Mouse (Mus musculus) stomach, postnatal 0 days (tissue): ENCODE measurements around the gene Dixdc1. TPM values are rescaled to one million over a fixed set of nuclear protein-coding genes. Genes with fewer than 3 reads are reported as not detected.

Experiments used
- ATAC-seq: fragments of 200-750 bp; cut with Nextera tagmentation; 2 replicates; pipeline ENCODE4 v1.8.0; 2017; ENCODE audit not compliant: low FRiP score, low TSS enrichment
- DNase-seq: peaks from one replicate; pipeline ENCODE4 v3.0.0-alpha.2; 2016; ENCODE audit warnings: low spot score
- H3K27ac ChIP-seq: fragments of 300-500 bp; sonication (generic); replicated peaks from 2 replicates; pipeline ENCODE4 v1.5.1; 2014; ENCODE audit warnings: mild to moderate bottlenecking, control low read depth
- H3K27me3 ChIP-seq: fragments of 300-500 bp; sonication (generic); 2 replicates; pipeline ENCODE4 v1.6.1; 2014; ENCODE audit warnings: low read length; ENCODE audit not compliant: control insufficient read depth, insufficient read depth
- H3K36me3 ChIP-seq: fragments of 300-500 bp; sonication (generic); 2 replicates; pipeline ENCODE4 v1.6.1; 2014; ENCODE audit warnings: low read length, mixed read lengths; ENCODE audit not compliant: control insufficient read depth, insufficient read depth
- H3K4me1 ChIP-seq: fragments of 300-500 bp; sonication (generic); replicated peaks from 2 replicates; pipeline ENCODE4 v1.6.1; 2014; ENCODE audit warnings: antibody characterized with exemption; ENCODE audit not compliant: control insufficient read depth, insufficient read depth
- H3K4me2 ChIP-seq: fragments of 300-500 bp; sonication (generic); replicated peaks from 2 replicates; pipeline ENCODE4 v1.6.1; 2014; ENCODE audit warnings: low read depth, mild to moderate bottlenecking, control low read depth, moderate library complexity
- H3K4me3 ChIP-seq: fragments of 300-500 bp; sonication (generic); 2 replicates; pipeline ENCODE4 v1.5.1; 2014; ENCODE audit warnings: low read depth, low read length, control low read depth
- H3K9ac ChIP-seq: fragments of 300-500 bp; sonication (generic); 2 replicates; pipeline ENCODE4 v1.6.1; 2014; ENCODE audit warnings: mild to moderate bottlenecking, low read length, control low read depth, mixed read lengths
- H3K9me3 ChIP-seq: fragments of 300-500 bp; sonication (generic); 2 replicates; pipeline ENCODE4 v1.6.1; 2016; ENCODE audit warnings: low read length; ENCODE audit not compliant: control insufficient read depth
- CTCF ChIP-seq: IDR thresholded peaks from 2 replicates; pipeline ENCODE4 v1.5.1; 2016; ENCODE audit warnings: antibody characterized with exemption, low read depth, mild to moderate bottlenecking, moderate library complexity
- EP300 ChIP-seq: optimal IDR thresholded peaks from 2 replicates; pipeline ENCODE3; 2016; ENCODE audit warnings: antibody characterized with exemption
- WGBS: fragments of 180-500 bp; shearing (Covaris S2); extraction: QIAGEN DNeasy Blood & Tissue Kit; methylation state at CpG from one replicate; pipeline ENCODE4 v1.1.7; 2014; 5-methylcytosine and 5-hydroxymethylcytosine counted together
- polyA plus RNA-seq: library from polyadenylated mRNA; unstranded; fragments of >200 nt; fragmentation: Nextera tagmentation; extraction: Ambion mirVana; gene quantifications from 2 replicates; pipeline ENCODE4 v1.2.1, GENCODE M21; 2015

Dixdc1 gene
- polyA plus RNA-seq, 1 experiment from 2014 or later, result 6.6 TPM

GRCm38 (mm10) chr9:50722451-50722911 is 16.8 kb downstream of the Dixdc1 start:
- DNase-seq, result no peak
- H3K27me3 ChIP-seq, result no peaks in the 10 kb centered on the region
- no peak for ATAC-seq
- 57% methylated on average over 8 of the region's 8 CpGs for WGBS
- H3K9ac ChIP-seq, result no peak overlapping the region
- H3K4me2 ChIP-seq, result no peak overlapping the region
- no peak overlapping the region for H3K4me3 ChIP-seq
- no peaks in the 10 kb centered on the region for H3K36me3 ChIP-seq
- H3K4me1 ChIP-seq, result peaks cover 6% of the 10 kb centered on the region; the same call in 1 of the 2 replicates
- H3K27ac ChIP-seq, result no peak overlapping the region
- no peak for TF ChIP-seq EP300
- TF ChIP-seq CTCF, result no peak
- no peaks in the 10 kb centered on the region for H3K9me3 ChIP-seq

- WGBS, result 30% methylated on average over 12 of the region's 12 CpGs
- ATAC-seq (no peak), DNase-seq (no peak)
- H3K27ac ChIP-seq, result no peak overlapping the region
- no peak for TF ChIP-seq EP300
- TF ChIP-seq CTCF, result no peak
- H3K4me2 ChIP-seq, result no peak overlapping the region
- H3K9me3 ChIP-seq, result no peaks in the 10 kb centered on the region
- no peaks in the 10 kb centered on the region for H3K27me3 ChIP-seq
- no peak overlapping the region for H3K4me3 ChIP-seq
- no peaks in the 10 kb centered on the region for H3K36me3 ChIP-seq
- H3K9ac ChIP-seq, result no peak overlapping the region
- H3K4me1 ChIP-seq, result 0 out of 2 replicates have a peak, but pooled peaks cover 6% of the 10 kb centered on the region
Observed at GRCm38 (mm10) chr9:50721061-50721460, 18.3 kb downstream of the Dixdc1 start.

- no peak for DNase-seq
- Histone ChIP-seq H3K4me3 (no peak overlapping the region), H3K9ac (no peak overlapping the region), H3K4me1 (0 out of 2 replicates have a peak, but pooled peaks cover 6% of the 10 kb centered on the region), H3K9me3 (no peaks in the 10 kb centered on the region), H3K27me3 (no peaks in the 10 kb centered on the region), H3K27ac (no peak overlapping the region), H3K36me3 (no peaks in the 10 kb centered on the region), H3K4me2 (no peak overlapping the region)
- 60% methylated on average over 4 of the region's 4 CpGs for WGBS
- no peak for ATAC-seq
- TF ChIP-seq CTCF, result no peak
- TF ChIP-seq EP300, result no peak
Observed at GRCm38 (mm10) chr9:50718878-50719277, 20.4 kb downstream of the Dixdc1 start.

DNA sequence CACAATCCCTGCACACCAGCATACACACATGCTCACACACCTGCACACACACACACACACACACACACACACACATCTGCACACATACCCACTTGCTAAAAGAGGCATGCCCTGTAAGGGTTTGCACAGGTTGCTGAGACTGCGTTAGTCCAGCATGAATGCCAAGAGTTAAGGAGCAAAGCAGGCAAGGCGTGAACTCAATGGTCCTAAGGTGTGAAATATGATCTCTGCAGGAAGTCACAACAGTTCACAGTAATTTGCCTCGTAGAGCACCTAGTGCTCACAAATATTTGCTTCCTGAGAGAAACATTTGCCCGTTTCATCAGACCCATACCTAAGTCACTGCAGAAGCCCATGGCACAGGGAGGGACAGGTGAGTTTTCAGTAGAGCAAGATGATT is 25.1 kb downstream of the Dixdc1 start:
- H3K36me3 ChIP-seq, result no peaks in the 10 kb centered on the region
- H3K4me3 ChIP-seq, result no peak overlapping the region
- DNase-seq (no peak), ATAC-seq (peak; percentile 60; the same call in 1 of the 2 replicates)
- H3K9ac ChIP-seq, result no peak overlapping the region
- no peaks in the 10 kb centered on the region for H3K4me1 ChIP-seq
- no peak for TF ChIP-seq CTCF
- no peak for TF ChIP-seq EP300
- H3K27ac ChIP-seq, result no peak overlapping the region
- WGBS, result 29% methylated on average over 4 of the region's 4 CpGs
- no peak overlapping the region for H3K4me2 ChIP-seq
- no peaks in the 10 kb centered on the region for H3K9me3 ChIP-seq
- no peaks in the 10 kb centered on the region for H3K27me3 ChIP-seq

- no peak overlapping the region for H3K4me3 ChIP-seq
- ATAC-seq, result no peak
- no peak overlapping the region for H3K27ac ChIP-seq
- H3K4me2 ChIP-seq, result no peak overlapping the region
- no peaks in the 10 kb centered on the region for H3K36me3 ChIP-seq
- no peak for DNase-seq
- H3K27me3 ChIP-seq, result no peaks in the 10 kb centered on the region
- WGBS, result 78% methylated on average over 4 of the region's 4 CpGs
- TF ChIP-seq EP300, result no peak
- TF ChIP-seq CTCF, result no peak
- H3K9me3 ChIP-seq, result no peaks in the 10 kb centered on the region
- no peaks in the 10 kb centered on the region for H3K4me1 ChIP-seq
- no peak overlapping the region for H3K9ac ChIP-seq
Observed at GRCm38 (mm10) chr9:50711337-50711736, 28.0 kb downstream of the Dixdc1 start.

DNA sequence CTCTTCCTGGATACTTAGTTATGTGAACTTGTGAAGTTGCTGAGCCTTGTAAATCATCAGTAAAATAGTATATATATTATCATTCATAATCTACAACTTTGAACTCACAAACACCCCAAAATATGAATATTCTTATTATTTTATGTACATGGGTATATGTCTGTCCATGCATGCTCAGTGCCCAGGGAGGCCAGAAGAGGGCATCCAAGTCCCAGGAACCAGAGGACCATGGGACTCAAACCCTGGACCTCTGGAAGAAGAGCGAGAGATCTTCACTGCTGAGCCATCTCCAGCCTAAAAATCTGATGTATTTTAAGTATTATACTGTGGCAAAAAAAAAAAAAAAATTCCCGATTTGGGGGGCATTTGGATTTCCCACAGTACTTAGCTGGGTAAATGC is 30.2 kb downstream of the Dixdc1 start:
- H3K27me3 ChIP-seq, result no peaks in the 10 kb centered on the region
- no peaks in the 10 kb centered on the region for H3K9me3 ChIP-seq
- H3K27ac ChIP-seq, result no peak overlapping the region
- ATAC-seq, result no peak
- H3K4me1 ChIP-seq, result no peaks in the 10 kb centered on the region
- H3K4me2 ChIP-seq, result no peak overlapping the region
- DNase-seq, result peak; percentile 27
- no peak overlapping the region for H3K4me3 ChIP-seq
- H3K36me3 ChIP-seq, result no peaks in the 10 kb centered on the region
- 29% methylated on average over 2 of the region's 2 CpGs for whole genome bisulfite sequencing
- TF ChIP-seq EP300 (no peak), CTCF (peak; percentile 76)
- no peak overlapping the region for H3K9ac ChIP-seq
